Mouse (Mus musculus): ENCODE measurements at regions not wholly inside any gene's neighbourhood (a gene's known extent, or its start where the extent isn't known, plus 50 kb on each side); places are given as distances from the start of the nearest gene placed in this dataset.

DNA sequence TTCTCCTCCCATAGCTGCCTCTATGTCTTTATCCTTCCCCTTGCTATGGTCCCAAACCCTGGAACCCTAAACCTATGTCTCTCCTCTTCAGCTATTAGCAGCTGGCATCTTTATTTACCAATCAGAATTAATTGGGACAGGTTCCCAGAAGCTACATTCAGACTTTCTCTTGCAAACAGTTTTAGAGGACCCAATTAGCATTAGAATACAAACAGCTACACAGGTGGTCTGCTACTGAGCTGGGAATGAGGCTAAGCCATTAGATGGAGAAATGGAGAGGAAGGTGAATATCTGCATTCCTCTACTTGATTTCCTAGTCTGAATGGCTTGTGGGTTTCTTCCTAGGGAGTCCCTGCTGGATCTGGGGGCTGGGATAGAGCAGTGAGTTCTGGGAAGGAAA is 611.9 kb downstream of the A830018L16Rik start:
- no peak overlapping the region for H3K4me3 ChIP-seq (ENCODE audit: low read depth, low read length)
- no peak overlapping the region for H3K9ac ChIP-seq (ENCODE audit: low read length)
- no peaks in the 10 kb centered on the region for H3K27me3 ChIP-seq (replicated peaks; ENCODE audit: control insufficient read depth, insufficient read depth, low read length)
- ATAC-seq (peak; percentile 79; the same call in 1 of the 2 replicates), DNase-seq (ENCODE audit: low spot score) (peak; percentile 64)
- no peaks in the 10 kb centered on the region for H3K36me3 ChIP-seq (ENCODE audit: control insufficient read depth, insufficient read depth, low read length)
- H3K4me2 ChIP-seq (ENCODE audit: low read length): no peak overlapping the region
- H3K27ac ChIP-seq (ENCODE audit: low read depth, low read length): no peak overlapping the region
- H3K9me3 ChIP-seq (replicated peaks; ENCODE audit: control insufficient read depth, low read length): no peaks in the 10 kb centered on the region
- 0 out of 2 replicates have a peak, but pooled peaks cover 3% of the 10 kb centered on the region for H3K4me1 ChIP-seq (ENCODE audit: control insufficient read depth, insufficient read depth, low read length)

GRCm38 (mm10) chr1:12027442-12027841 is 613.5 kb downstream of the A830018L16Rik start:
- 82% methylated on average over 2 of the region's 2 CpGs for WGBS
- Histone ChIP-seq H3K4me1 (ENCODE audit: control insufficient read depth, insufficient read depth, low read length) (0 out of 2 replicates have a peak, but pooled peaks cover 3% of the 10 kb centered on the region), H3K4me3 (ENCODE audit: low read depth, low read length) (no peak overlapping the region), H3K4me2 (ENCODE audit: low read length) (no peak overlapping the region), H3K27me3 (replicated peaks; ENCODE audit: control insufficient read depth, insufficient read depth, low read length) (no peaks in the 10 kb centered on the region), H3K36me3 (ENCODE audit: control insufficient read depth, insufficient read depth, low read length) (no peaks in the 10 kb centered on the region), H3K9ac (ENCODE audit: low read length) (no peak overlapping the region), H3K9me3 (replicated peaks; ENCODE audit: control insufficient read depth, low read length) (no peaks in the 10 kb centered on the region), H3K27ac (ENCODE audit: low read depth, low read length) (no peak overlapping the region)
- DNase-seq (ENCODE audit: low spot score): no peak
- no peak for ATAC-seq

DNA sequence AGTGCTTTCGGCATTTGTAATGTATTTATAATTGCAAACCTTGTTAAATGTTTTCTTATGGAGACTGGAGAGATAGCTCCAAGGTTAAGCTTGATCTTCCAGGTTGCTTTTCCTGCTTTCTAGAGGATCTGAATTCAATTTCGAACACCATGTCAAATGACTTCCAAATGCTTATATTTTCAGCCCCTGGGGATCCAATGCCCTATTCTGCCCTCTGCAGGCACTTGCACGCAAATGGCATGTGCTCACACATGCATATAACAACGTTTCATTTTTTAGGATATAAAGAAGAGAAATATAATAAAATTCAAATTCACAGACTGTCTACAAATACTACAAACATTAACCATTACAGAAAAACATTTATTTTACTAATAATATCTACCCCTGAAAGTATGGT is 614.2 kb downstream of the A830018L16Rik start:
- 0 out of 2 replicates have a peak, but pooled peaks cover 3% of the 10 kb centered on the region for H3K4me1 ChIP-seq (ENCODE audit: control insufficient read depth, insufficient read depth, low read length)
- H3K9ac ChIP-seq (ENCODE audit: low read length): no peak overlapping the region
- no peak for ATAC-seq
- H3K36me3 ChIP-seq (ENCODE audit: control insufficient read depth, insufficient read depth, low read length): no peaks in the 10 kb centered on the region
- no peaks in the 10 kb centered on the region for H3K27me3 ChIP-seq (replicated peaks; ENCODE audit: control insufficient read depth, insufficient read depth, low read length)
- DNase-seq (ENCODE audit: low spot score): no peak
- WGBS: 78% methylated on average over 4 of the region's 4 CpGs
- H3K4me3 ChIP-seq (ENCODE audit: low read depth, low read length): no peak overlapping the region
- H3K27ac ChIP-seq (ENCODE audit: low read depth, low read length): no peak overlapping the region
- no peaks in the 10 kb centered on the region for H3K9me3 ChIP-seq (replicated peaks; ENCODE audit: control insufficient read depth, low read length)
- H3K4me2 ChIP-seq (ENCODE audit: low read length): no peak overlapping the region

- H3K4me1 ChIP-seq (ENCODE audit: control insufficient read depth, insufficient read depth, low read length): peaks cover 6% of the 10 kb centered on the region
- no peak overlapping the region for H3K27ac ChIP-seq (ENCODE audit: low read depth, low read length)
- DNase-seq (ENCODE audit: low spot score) (no peak), ATAC-seq (no peak)
- WGBS: 91% methylated on average over 8 of the region's 8 CpGs
- H3K9ac ChIP-seq (ENCODE audit: low read length): no peak overlapping the region
- H3K9me3 ChIP-seq (replicated peaks; ENCODE audit: control insufficient read depth, low read length): no peaks in the 10 kb centered on the region
- H3K36me3 ChIP-seq (ENCODE audit: control insufficient read depth, insufficient read depth, low read length): no peaks in the 10 kb centered on the region
- H3K4me3 ChIP-seq (ENCODE audit: low read depth, low read length): no peak overlapping the region
- no peaks in the 10 kb centered on the region for H3K27me3 ChIP-seq (replicated peaks; ENCODE audit: control insufficient read depth, insufficient read depth, low read length)
- no peak overlapping the region for H3K4me2 ChIP-seq (ENCODE audit: low read length)
These were observed 638.1 kb downstream of the A830018L16Rik start for GRCm38 (mm10) chr1:12051931-12052482.

GRCm38 (mm10) chr1:12055865-12056560 is 642.1 kb downstream of the A830018L16Rik start:
- Histone ChIP-seq H3K4me3 (ENCODE audit: low read depth, low read length) (no peak overlapping the region), H3K9me3 (replicated peaks; ENCODE audit: control insufficient read depth, low read length) (no peaks in the 10 kb centered on the region), H3K9ac (ENCODE audit: low read length) (no peak overlapping the region), H3K27ac (ENCODE audit: low read depth, low read length) (no peak overlapping the region), H3K4me2 (ENCODE audit: low read length) (no peak overlapping the region), H3K4me1 (ENCODE audit: control insufficient read depth, insufficient read depth, low read length) (peaks cover 6% of the 10 kb centered on the region), H3K36me3 (ENCODE audit: control insufficient read depth, insufficient read depth, low read length) (no peaks in the 10 kb centered on the region), H3K27me3 (replicated peaks; ENCODE audit: control insufficient read depth, insufficient read depth, low read length) (no peaks in the 10 kb centered on the region)
- ATAC-seq (peak; percentile 94), DNase-seq (ENCODE audit: low spot score) (peak; percentile 79)
- 2% methylated on average over 3 of the region's 3 CpGs for WGBS

GRCm38 (mm10) chr1:12065016-12065513 is 651.2 kb downstream of the A830018L16Rik start:
- Histone ChIP-seq H3K27me3 (replicated peaks; ENCODE audit: control insufficient read depth, insufficient read depth, low read length) (no peaks in the 10 kb centered on the region), H3K4me2 (ENCODE audit: low read length) (no peak overlapping the region), H3K27ac (ENCODE audit: low read depth, low read length) (no peak overlapping the region), H3K9me3 (replicated peaks; ENCODE audit: control insufficient read depth, low read length) (no peaks in the 10 kb centered on the region), H3K9ac (ENCODE audit: low read length) (no peak overlapping the region), H3K36me3 (ENCODE audit: control insufficient read depth, insufficient read depth, low read length) (no peaks in the 10 kb centered on the region), H3K4me1 (ENCODE audit: control insufficient read depth, insufficient read depth, low read length) (no peaks in the 10 kb centered on the region), H3K4me3 (ENCODE audit: low read depth, low read length) (no peak overlapping the region)
- DNase-seq (ENCODE audit: low spot score) (no peak), ATAC-seq (no peak)
- 98% methylated on average over 6 of the region's 6 CpGs for WGBS

GRCm38 (mm10) chr1:12092564-12093504 is 678.9 kb downstream of the A830018L16Rik start:
- no peak overlapping the region for H3K4me2 ChIP-seq (ENCODE audit: low read length)
- ATAC-seq (peak; percentile 86; the same call in 1 of the 2 replicates), DNase-seq (ENCODE audit: low spot score) (peak; percentile 77)
- H3K27me3 ChIP-seq (replicated peaks; ENCODE audit: control insufficient read depth, insufficient read depth, low read length): no peaks in the 10 kb centered on the region
- H3K4me3 ChIP-seq (ENCODE audit: low read depth, low read length): no peak overlapping the region
- WGBS: 56% methylated on average over 1 of the region's 1 CpGs
- no peak overlapping the region for H3K27ac ChIP-seq (ENCODE audit: low read depth, low read length)
- H3K9ac ChIP-seq (ENCODE audit: low read length): no peak overlapping the region
- H3K9me3 ChIP-seq (replicated peaks; ENCODE audit: control insufficient read depth, low read length): no peaks in the 10 kb centered on the region
- no peaks in the 10 kb centered on the region for H3K36me3 ChIP-seq (ENCODE audit: control insufficient read depth, insufficient read depth, low read length)
- H3K4me1 ChIP-seq (ENCODE audit: control insufficient read depth, insufficient read depth, low read length): no peaks in the 10 kb centered on the region

- Histone ChIP-seq H3K9ac (ENCODE audit: low read length) (no peak overlapping the region), H3K27me3 (replicated peaks; ENCODE audit: control insufficient read depth, insufficient read depth, low read length) (no peaks in the 10 kb centered on the region), H3K4me3 (ENCODE audit: low read depth, low read length) (no peak overlapping the region), H3K36me3 (ENCODE audit: control insufficient read depth, insufficient read depth, low read length) (no peaks in the 10 kb centered on the region), H3K27ac (ENCODE audit: low read depth, low read length) (no peak overlapping the region), H3K4me2 (ENCODE audit: low read length) (no peak overlapping the region), H3K4me1 (ENCODE audit: control insufficient read depth, insufficient read depth, low read length) (no peaks in the 10 kb centered on the region), H3K9me3 (replicated peaks; ENCODE audit: control insufficient read depth, low read length) (no peaks in the 10 kb centered on the region)
- ATAC-seq (peak; percentile 26; the same call in 1 of the 2 replicates), DNase-seq (ENCODE audit: low spot score) (peak; percentile 11)
These were observed 701.3 kb downstream of the A830018L16Rik start for GRCm38 (mm10) chr1:12115041-12115828.
